Mouse (Mus musculus) kidney, adult 8-10 months (tissue): ENCODE measurements around the gene F830045P16Rik.
"Not testable (repeated sequence)": the region's sequence is repeated elsewhere in the genome, so short reads cannot be mapped to it uniquely, and the experiment has no call there.

Source experiments
- DNase-seq, 2 experiments: peaks; one replicate each; pipeline ENCODE4 v3.0.0; 2022

Gene F830045P16Rik

GRCm38 (mm10) chr2:129544919-129545318 lies 8.5 kb upstream of the F830045P16Rik start:
- no peak for DNase-seq

DNA sequence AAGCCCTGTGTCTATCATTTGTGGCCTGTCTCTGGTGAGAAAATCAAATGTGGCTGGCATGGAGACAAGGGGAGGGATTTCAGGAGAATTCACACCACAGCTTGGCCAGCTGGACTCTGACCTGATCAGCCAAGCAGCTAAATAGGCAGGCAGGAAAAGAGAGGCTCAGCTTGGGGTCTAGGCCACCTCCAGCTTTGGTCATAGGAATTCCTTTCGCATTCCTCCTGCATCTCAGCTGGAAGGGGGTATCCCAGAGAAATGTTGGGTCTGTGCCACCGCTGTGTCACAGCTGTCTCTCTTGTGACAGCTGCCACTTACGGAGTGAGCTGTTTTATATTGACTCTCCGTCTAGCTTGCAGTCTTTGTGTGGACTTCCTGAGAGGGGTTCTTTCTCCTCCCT lies 8.0 kb upstream of the F830045P16Rik start:
- peak; percentile 83 to 85 for DNase-seq

DNA sequence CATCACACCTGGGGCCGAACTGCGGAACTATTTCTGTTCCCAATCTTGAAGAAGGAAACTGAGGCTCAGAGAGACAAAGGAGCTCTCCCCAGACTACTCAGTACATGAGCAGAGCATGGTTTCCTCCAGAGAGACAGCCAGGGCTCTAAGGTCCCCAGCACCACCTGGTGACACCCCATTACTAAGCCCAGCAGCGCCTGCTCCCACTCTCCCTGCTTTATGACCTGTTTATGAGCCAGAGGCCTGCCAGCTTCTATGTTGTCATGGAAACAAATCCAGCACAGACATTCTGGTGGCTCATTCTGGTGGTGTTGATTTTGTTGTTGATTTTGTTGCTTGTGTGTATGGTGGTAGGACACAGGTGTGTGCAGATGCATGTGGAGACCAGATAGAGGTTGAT lies 3.6 kb upstream of the F830045P16Rik start:
- DNase-seq = no peak

GRCm38 (mm10) chr2:129539175-129539574 lies 2.8 kb upstream of the F830045P16Rik start:
- no peak for DNase-seq

DNA sequence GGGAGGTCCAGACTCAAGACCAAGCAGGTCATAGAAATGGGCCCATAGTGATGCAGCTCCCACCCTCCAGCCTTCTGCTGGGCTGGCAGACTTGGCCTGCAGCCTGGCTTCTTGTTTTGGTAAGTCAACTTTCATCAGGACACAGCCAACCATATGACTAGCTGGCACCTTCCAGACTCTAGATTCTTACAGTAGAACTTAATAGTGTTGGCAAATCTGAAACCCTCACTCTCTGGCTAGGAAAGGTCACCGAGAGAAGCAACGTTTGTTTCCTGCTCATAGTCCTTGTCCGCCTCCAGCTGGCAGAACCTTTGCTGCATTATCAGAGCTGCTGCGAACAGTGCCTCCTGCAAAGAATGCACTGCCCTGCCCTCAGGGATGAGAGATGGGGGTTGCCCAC lies 1.5 kb upstream of the F830045P16Rik start:
- DNase-seq = peak in 1 of 2 experiments; percentile 53

GRCm38 (mm10) chr2:129537360-129537759 lies 958 bp upstream of the F830045P16Rik start:
- no peak for DNase-seq

GRCm38 (mm10) chr2:129536926-129537325 lies 524 bp upstream of the F830045P16Rik start:
- no peak for DNase-seq

DNA sequence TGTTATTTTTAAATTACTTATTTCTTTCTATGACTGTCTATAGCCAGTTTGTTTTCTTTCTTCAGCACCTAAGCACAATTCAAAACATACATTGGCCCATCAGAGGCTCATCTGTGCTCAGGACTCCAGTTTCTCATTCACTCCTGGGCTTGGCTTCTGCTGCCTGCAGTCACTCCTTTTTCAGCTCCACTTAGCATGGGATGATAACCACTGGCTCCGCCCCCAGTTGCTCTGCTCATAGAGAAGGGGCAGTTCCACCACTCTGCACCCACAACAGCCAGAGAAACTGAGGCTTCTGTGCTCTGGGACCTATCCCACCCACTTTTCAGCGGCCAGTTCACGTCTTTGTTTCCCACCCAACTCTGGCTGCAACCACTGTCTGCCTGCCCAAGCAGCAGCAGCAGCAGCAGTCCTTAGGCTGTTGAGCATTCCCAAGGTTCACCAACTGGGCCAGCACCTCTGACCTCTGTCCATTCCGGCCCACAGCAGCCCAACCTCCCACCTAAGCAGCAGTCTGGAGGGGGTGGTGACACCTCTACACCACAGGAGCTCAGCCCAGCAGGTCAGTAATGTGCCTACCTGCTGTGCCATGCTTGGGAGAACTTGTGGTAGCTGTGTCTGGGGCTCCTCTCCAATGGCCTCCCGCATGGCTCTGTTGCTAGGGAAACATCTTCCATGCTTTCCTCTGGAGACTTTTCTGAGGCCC lies 1.4 kb downstream of the F830045P16Rik start:
- DNase-seq = no peak

DNA sequence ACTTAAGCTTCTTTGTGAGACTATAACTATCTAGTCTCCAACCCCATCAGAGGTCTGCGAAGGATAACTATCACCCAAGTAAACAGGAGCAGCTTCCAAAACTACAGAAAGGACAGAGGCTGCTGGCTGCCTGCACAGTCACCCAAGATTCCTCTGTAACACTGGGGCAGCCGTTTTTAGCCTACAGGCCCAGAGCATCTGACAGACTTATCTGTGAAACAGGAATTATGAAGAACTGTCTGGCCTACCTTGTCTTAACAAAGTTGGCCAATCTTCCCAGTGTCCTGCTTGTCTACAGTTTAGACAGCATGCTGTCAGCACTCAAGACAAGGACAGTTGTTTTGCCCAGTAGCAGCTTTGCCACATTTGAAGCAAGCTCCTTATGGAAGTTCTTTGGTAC lies 4.5 kb downstream of the F830045P16Rik start:
- DNase-seq = no peak

- DNase-seq = no peak
These were observed 5.3 kb downstream of the F830045P16Rik start for GRCm38 (mm10) chr2:129531102-129531501.

DNA sequence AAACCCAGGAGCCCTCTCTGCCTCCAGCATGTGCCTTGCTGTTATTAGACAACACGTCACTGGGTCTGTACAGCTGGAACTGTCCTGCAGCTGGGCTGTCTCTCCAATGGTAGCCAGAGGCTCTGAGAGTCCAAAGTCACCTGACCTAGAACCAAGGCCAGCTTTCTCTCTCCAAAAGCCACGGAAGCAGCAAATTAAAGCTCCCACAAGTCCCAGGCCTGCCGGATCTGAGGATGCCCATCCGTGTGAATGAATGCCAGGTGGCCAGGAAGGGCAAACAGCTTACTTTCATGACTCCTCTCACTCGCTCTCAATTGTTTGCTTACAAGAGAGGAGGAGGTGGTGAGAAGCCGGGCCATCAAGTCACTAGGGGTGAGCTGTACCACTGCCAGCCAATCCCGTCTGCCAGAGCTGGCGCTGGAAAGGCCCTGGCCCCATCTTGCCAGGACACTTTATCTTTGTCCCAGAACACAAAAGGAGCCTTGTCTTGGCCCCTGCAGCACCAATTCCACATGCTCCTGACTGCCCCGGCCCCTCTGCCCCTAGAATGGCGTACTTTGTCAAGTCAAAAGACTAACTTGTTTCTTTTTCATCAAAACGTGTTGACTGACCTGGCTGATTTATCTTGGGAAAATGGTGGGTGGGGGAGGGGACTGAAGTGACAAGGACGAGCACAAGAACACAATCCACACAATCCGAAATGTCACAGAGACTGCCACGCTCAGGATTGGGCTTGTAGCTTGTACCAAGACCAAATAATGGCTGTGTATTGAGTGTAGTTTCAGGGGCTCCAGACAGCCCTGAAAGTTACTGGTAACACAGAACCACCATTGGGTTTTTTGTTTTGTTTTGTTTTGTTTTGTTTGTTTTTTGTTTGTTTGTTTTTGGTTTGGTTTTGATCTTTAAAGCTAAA lies 6.8 kb downstream of the F830045P16Rik start:
- DNase-seq = peak in 1 of 2 experiments; percentile 15

- no peak for DNase-seq
These were observed 8.5 kb downstream of the F830045P16Rik start for GRCm38 (mm10) chr2:129527916-129528315.

DNA sequence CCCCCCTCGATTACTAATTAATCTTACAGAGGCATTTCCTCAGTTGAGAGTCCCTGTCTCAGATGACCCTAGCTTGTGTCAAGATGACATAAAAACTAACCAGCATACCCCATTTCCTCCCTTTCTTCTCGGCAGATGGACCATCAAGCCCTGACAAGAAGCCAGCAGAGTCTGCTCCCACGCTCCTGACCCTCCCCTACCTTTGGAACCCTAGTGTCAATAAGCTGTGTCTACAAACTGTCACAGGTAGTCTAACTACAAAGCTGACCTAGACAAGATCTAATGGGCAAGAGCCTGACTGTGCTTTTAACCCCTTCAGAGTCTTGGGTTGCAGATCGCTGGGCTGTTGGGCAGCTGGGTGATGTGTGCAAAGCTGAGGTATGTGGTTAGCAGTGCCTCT lies 10.1 kb downstream of the F830045P16Rik start:
- no peak for DNase-seq

DNA sequence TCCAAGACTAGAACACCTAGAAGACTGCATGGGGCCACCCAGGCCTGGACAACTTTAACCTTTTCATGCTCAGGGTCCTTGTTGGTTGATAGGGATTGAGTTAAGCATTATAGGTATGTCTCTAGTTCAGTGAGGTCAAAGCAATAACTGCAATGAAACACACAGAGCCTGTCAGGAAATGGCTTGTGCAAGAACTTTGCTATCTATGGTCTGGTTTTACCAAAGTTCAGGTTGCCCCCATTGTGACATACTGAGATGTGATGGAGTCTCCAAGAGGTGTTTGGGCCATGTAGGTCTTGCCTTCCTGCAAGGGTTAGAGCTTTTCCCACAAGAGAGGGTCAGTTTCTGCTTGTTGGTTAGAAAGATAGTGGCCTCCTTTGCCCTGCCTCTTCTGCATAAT lies 10.8 kb downstream of the F830045P16Rik start:
- DNase-seq = no peak

GRCm38 (mm10) chr2:129518526-129518925 lies 17.9 kb downstream of the F830045P16Rik start:
- DNase-seq = no peak

- DNase-seq = no peak
These were observed 21.2 kb downstream of the F830045P16Rik start for GRCm38 (mm10) chr2:129514923-129515920.

- DNase-seq = no peak
These were observed 22.1 kb downstream of the F830045P16Rik start for GRCm38 (mm10) chr2:129514401-129514667.

GRCm38 (mm10) chr2:129513546-129514400 lies 22.6 kb downstream of the F830045P16Rik start:
- DNase-seq = peak in 1 of 2 experiments; percentile 35

- not testable (repeated sequence) for DNase-seq
These were observed 24.3 kb downstream of the F830045P16Rik start for GRCm38 (mm10) chr2:129512147-129512546.

GRCm38 (mm10) chr2:129502641-129503040 lies 33.8 kb downstream of the F830045P16Rik start:
- DNase-seq = peak; percentile 30 to 69

DNA sequence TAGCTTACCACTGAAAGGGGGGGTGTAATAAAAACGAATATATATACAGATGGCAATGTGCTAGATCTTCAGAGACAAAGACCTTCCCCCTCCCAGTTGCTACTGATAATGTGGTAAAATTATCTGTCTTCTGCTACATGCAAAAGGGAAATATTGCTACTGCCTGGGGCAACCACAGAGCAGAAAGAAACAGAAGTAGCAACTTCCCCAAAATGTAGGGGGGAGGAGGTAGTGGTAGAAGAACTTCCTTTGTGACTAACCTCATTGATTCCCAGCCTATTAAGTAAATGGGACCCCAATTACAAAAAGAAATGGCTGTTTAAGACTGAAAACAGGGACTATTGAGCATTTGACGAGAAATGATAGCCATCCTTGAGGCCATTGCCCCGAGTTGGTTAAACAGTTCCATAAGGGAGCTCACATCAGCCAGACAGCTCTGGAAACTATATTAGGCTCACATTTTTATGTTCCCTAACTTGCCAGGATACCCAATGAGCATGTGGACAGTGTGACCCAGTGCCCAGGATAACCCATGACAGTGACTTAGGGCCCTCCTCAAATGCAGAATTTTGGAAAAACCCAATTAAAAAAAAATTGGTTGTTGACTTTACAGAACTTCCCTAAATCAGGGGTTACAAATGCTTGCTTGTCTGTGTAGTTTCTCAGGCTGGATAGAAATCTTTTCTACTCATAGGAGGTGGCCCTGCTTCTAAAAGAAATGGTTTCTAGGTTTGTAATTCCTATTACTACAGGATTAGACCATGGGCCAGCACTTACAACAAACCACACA lies 46.7 kb downstream of the F830045P16Rik start:
- DNase-seq = no peak
